Mouse (Mus musculus) kidney, adult 2 months (tissue): ENCODE results near the gene Pramel6.

ENCODE experiments used
- CTCF ChIP-seq: fragments of 200-500 bp; conservative IDR thresholded peaks from 2 replicates; pipeline ENCODE4 v1.5.1; 2011; ENCODE audit warnings: low read depth, mild to moderate bottlenecking, control low read depth, low read length, moderate library complexity, mixed read lengths; ENCODE audit not compliant: insufficient read depth, insufficient read length
- POLR2A ChIP-seq: fragments of 200-500 bp; IDR thresholded peaks from one replicate; pipeline ENCODE4 v1.6.1; 2011; ENCODE audit warnings: low read depth, low read length, control low read depth

- TF ChIP-seq CTCF (no peak), POLR2A (no peak)
Observed at GRCm38 (mm10) chr2:87516581-87516980, 10.2 kb downstream of the Pramel6 start.
